Mouse (Mus musculus): ENCODE measurements at regions not wholly inside any gene's neighbourhood (a gene's known extent, or its start where the extent isn't known, plus 50 kb on each side); places are given as distances from the start of the nearest gene placed in this dataset.

- no peak for DNase-seq (ENCODE audit: low read depth, low spot score)
Measured at GRCm38 (mm10) chr3:149076928-149077551, 86.7 kb upstream of the Adgrl2 start.

GRCm38 (mm10) chr3:149075488-149075851 lies 85.1 kb upstream of the Adgrl2 start:
- DNase-seq (ENCODE audit: low read depth, low spot score) = no peak

GRCm38 (mm10) chr3:149074658-149075487 lies 84.5 kb upstream of the Adgrl2 start:
- DNase-seq (ENCODE audit: low read depth, low spot score) = no peak

- DNase-seq (ENCODE audit: low read depth, low spot score) = no peak
Measured at GRCm38 (mm10) chr3:149070201-149070600, 79.8 kb upstream of the Adgrl2 start.

- DNase-seq (ENCODE audit: low read depth, low spot score) = no peak
Measured at GRCm38 (mm10) chr3:149069436-149069835, 79.1 kb upstream of the Adgrl2 start.

GRCm38 (mm10) chr3:149068821-149069220 lies 78.5 kb upstream of the Adgrl2 start:
- DNase-seq (ENCODE audit: low read depth, low spot score) = no peak

- DNase-seq (ENCODE audit: low read depth, low spot score) = no peak
Measured at GRCm38 (mm10) chr3:149067758-149068157, 77.4 kb upstream of the Adgrl2 start.

GRCm38 (mm10) chr3:149055077-149055476 lies 64.7 kb upstream of the Adgrl2 start:
- DNase-seq (ENCODE audit: low read depth, low spot score) = no peak

- DNase-seq (ENCODE audit: low read depth, low spot score) = peak; percentile 25
Measured at GRCm38 (mm10) chr3:149052295-149052902, 62.0 kb upstream of the Adgrl2 start.

- DNase-seq (ENCODE audit: low read depth, low spot score) = no peak
Measured at GRCm38 (mm10) chr3:149045343-149045742, 55.0 kb upstream of the Adgrl2 start.

- DNase-seq (ENCODE audit: low read depth, low spot score) = no peak
Measured at GRCm38 (mm10) chr3:149043901-149044300, 53.5 kb upstream of the Adgrl2 start.

GRCm38 (mm10) chr3:149042527-149042926 lies 52.2 kb upstream of the Adgrl2 start:
- DNase-seq (ENCODE audit: low read depth, low spot score) = no peak

- no peak for DNase-seq (ENCODE audit: low read depth, low spot score)
Measured at GRCm38 (mm10) chr3:149041188-149041587, 50.8 kb upstream of the Adgrl2 start.
